Comparison of ENCODE assay signal across 8 mouse cellular contexts in genomic region chr11:79993356-79994270, GRCm38 (mm10). TPM values are rescaled to one million over a fixed set of nuclear protein-coding genes. Genes with fewer than 3 reads are reported as not detected.
DNase-seq lines count a peak whose midpoint lies in the region; ATAC-seq and TF ChIP-seq lines count a peak whose summit lies in the region.

No protein-coding gene starts in this region.

- peak overlapping the region; percentile 91 for H3K9ac ChIP-seq in kidney, postnatal 0 days (ENCODE audit: low read depth, low read length)
- peak overlapping the region; percentile 98 for H3K9ac ChIP-seq in MEL (ENCODE audit: control insufficient read depth, low read depth, low read length, poor library complexity, severe bottlenecking)
- peak overlapping the region; percentile 95 for H3K9ac ChIP-seq in embryonic facial prominence, embryonic 13.5 days
- peak overlapping the region; percentile 90 for H3K9ac ChIP-seq in hindbrain, embryonic 16.5 days (ENCODE audit: low read depth, low read length)

- TF ChIP-seq EP300 in MEL (IDR thresholded peaks at IDR 0.05; ENCODE audit: low read depth in 1 of 2, low read length in 2 of 2): no peak

- TF ChIP-seq CTCF in kidney, postnatal 0 days (IDR thresholded peaks at IDR 0.05; ENCODE audit: low read depth): no peak
- no peak for TF ChIP-seq CTCF in MEL (IDR thresholded peaks at IDR 0.05 in 2 of 3, conservative IDR thresholded peaks at IDR 0.05 in 1 of 3; ENCODE audit: control insufficient read depth in 1 of 3, insufficient read depth in 1 of 3, low read depth in 2 of 3, low read length in 3 of 3, poor library complexity in 1 of 3, severe bottlenecking in 1 of 3)

- no peak for TF ChIP-seq RAD21 in MEL (IDR thresholded peaks at IDR 0.05; ENCODE audit: low read depth, low read length)

- DNase-seq in kidney, postnatal 0 days (ENCODE audit: low spot score): peak; percentile 36
- DNase-seq in kidney, postnatal 4 days: no peak
- DNase-seq in MEL (ENCODE audit: low read depth, low spot score): peak; percentile 76
- peak; percentile 5 for DNase-seq in lung, postnatal 25 days (ENCODE audit: low spot score)
- DNase-seq in thymus, postnatal 14 days: peak; percentile 64
- no peak for DNase-seq in adrenal gland, postnatal 4 days (ENCODE audit: low spot score in 2 of 2)

- H3K4me3 ChIP-seq in kidney, postnatal 0 days (replicated peaks; ENCODE audit: low read depth, low read length): peak overlapping the region; percentile 97
- H3K4me3 ChIP-seq in MEL (ENCODE audit: control insufficient read depth in 1 of 2, insufficient read depth in 1 of 2, low read depth in 2 of 2, low read length in 2 of 2): peak overlapping the region; percentile 85 to 86
- H3K4me3 ChIP-seq in embryonic facial prominence, embryonic 13.5 days: peak overlapping the region; percentile 98
- H3K4me3 ChIP-seq in hindbrain, embryonic 16.5 days (ENCODE audit: low read length): peak overlapping the region; percentile 86

- H3K4me2 ChIP-seq in kidney, postnatal 0 days (ENCODE audit: low read length): peak overlapping the region; percentile 79
- peak overlapping the region; percentile 63 for H3K4me2 ChIP-seq in embryonic facial prominence, embryonic 13.5 days
- peak overlapping the region; percentile 80 for H3K4me2 ChIP-seq in hindbrain, embryonic 16.5 days (ENCODE audit: low read length)

- no peaks in the 10 kb centered on the region for H3K27me3 ChIP-seq in kidney, postnatal 0 days (ENCODE audit: insufficient read depth, low read length)
- H3K27me3 ChIP-seq in MEL (ENCODE audit: control insufficient read depth in 1 of 2, insufficient read depth in 2 of 2, low read length in 2 of 2): no peaks in the 10 kb centered on the region
- no peaks in the 10 kb centered on the region for H3K27me3 ChIP-seq in embryonic facial prominence, embryonic 13.5 days
- no peaks in the 10 kb centered on the region for H3K27me3 ChIP-seq in hindbrain, embryonic 16.5 days (replicated peaks; ENCODE audit: control insufficient read depth, insufficient read depth, low read length)

- no peak for TF ChIP-seq POLR2A in MEL (IDR thresholded peaks at IDR 0.05; ENCODE audit: control insufficient read depth in 1 of 2, insufficient read depth in 1 of 2, low read depth in 1 of 2, low read length in 2 of 2, poor library complexity in 1 of 2)

- H3K79me2 ChIP-seq in MEL (ENCODE audit: control insufficient read depth, insufficient read depth, low read length, poor library complexity): peaks cover 27% of the 10 kb centered on the region

- H3K36me3 ChIP-seq in kidney, postnatal 0 days (ENCODE audit: insufficient read depth, low read length): peaks cover 4% of the 10 kb centered on the region; the same call in 1 of the 2 replicates
- peaks cover 23 to 26% of the 10 kb centered on the region in 2 experiments for H3K36me3 ChIP-seq in MEL (ENCODE audit: control insufficient read depth in 1 of 2, insufficient read depth in 2 of 2, low read length in 2 of 2)
- H3K36me3 ChIP-seq in embryonic facial prominence, embryonic 13.5 days: peaks cover 14% of the 10 kb centered on the region
- H3K36me3 ChIP-seq in hindbrain, embryonic 16.5 days (ENCODE audit: control insufficient read depth, insufficient read depth, low read length): no peaks in the 10 kb centered on the region

- 1% methylated on average over 58 of the region's 74 CpGs for WGBS in kidney, postnatal 0 days
- under 1% methylated on average over 54 of the region's 74 CpGs for WGBS in embryonic facial prominence, embryonic 13.5 days
- whole genome bisulfite sequencing in hindbrain, embryonic 16.5 days: under 1% methylated on average over 56 of the region's 74 CpGs

- no peaks in the 10 kb centered on the region for H3K9me3 ChIP-seq in kidney, postnatal 0 days (replicated peaks; ENCODE audit: low read length)
- no peaks in the 10 kb centered on the region for H3K9me3 ChIP-seq in MEL (replicated peaks; ENCODE audit: insufficient read depth, low read length)
- H3K9me3 ChIP-seq in embryonic facial prominence, embryonic 13.5 days: no peaks in the 10 kb centered on the region
- no peaks in the 10 kb centered on the region for H3K9me3 ChIP-seq in hindbrain, embryonic 16.5 days (ENCODE audit: control insufficient read depth, low read length)

- H3K4me1 ChIP-seq in kidney, postnatal 0 days (replicated peaks; ENCODE audit: insufficient read depth, low read length): no peaks in the 10 kb centered on the region
- peaks cover 3 to 7% of the 10 kb centered on the region in 2 experiments; a peak in 3 of 4 replicates for H3K4me1 ChIP-seq in MEL (ENCODE audit: control insufficient read depth in 1 of 2, insufficient read depth in 2 of 2, low read length in 2 of 2)
- H3K4me1 ChIP-seq in embryonic facial prominence, embryonic 13.5 days: peaks cover 3% of the 10 kb centered on the region; the same call in 1 of the 2 replicates
- no peaks in the 10 kb centered on the region; the same call in 1 of the 2 replicates for H3K4me1 ChIP-seq in hindbrain, embryonic 16.5 days (ENCODE audit: control insufficient read depth, insufficient read depth, low read depth, low read length)

- peak; percentile 62 for ATAC-seq in kidney, postnatal 0 days (replicated peaks; ENCODE audit: low FRiP score, low read depth)
- ATAC-seq in embryonic facial prominence, embryonic 13.5 days (ENCODE audit: insufficient number of reproducible peaks, insufficient read depth, low FRiP score, low TSS enrichment, low read depth): no peak; the same call in 1 of the 2 replicates
- peak; percentile 63 for ATAC-seq in hindbrain, embryonic 16.5 days

- peak overlapping the region; percentile 98 for H3K27ac ChIP-seq in kidney, postnatal 0 days
- H3K27ac ChIP-seq in MEL (ENCODE audit: control insufficient read depth, low read depth, low read length): peak overlapping the region; percentile 99
- peak overlapping the region; percentile 99 for H3K27ac ChIP-seq in embryonic facial prominence, embryonic 13.5 days
- H3K27ac ChIP-seq in hindbrain, embryonic 16.5 days (ENCODE audit: low read depth, low read length): peak overlapping the region; percentile 99

TF ChIP-seq in MEL, 35 proteins besides CTCF, POLR2A, EP300 and RAD21:
- TF ChIP-seq MXI1 (IDR thresholded peaks at IDR 0.05; ENCODE audit: low read depth, low read length) (peak; percentile 26; the same call in 1 of the 2 replicates), GATA1 (IDR thresholded peaks at IDR 0.05; ENCODE audit: low read depth, low read length) (no peak), CHD1 (IDR thresholded peaks at IDR 0.05; ENCODE audit: low read depth, low read length) (peak; percentile 90; the same call in 1 of the 2 replicates), TBP (IDR thresholded peaks at IDR 0.05; ENCODE audit: low read depth, low read length) (no peak), ETS1 (IDR thresholded peaks at IDR 0.05; ENCODE audit: low read depth, low read length) (no peak), USF2 (IDR thresholded peaks at IDR 0.05; ENCODE audit: borderline replicate concordance in 1 of 2, insufficient read depth in 1 of 2, low read depth in 1 of 2, low read length in 2 of 2) (no peak), NRF1 (IDR thresholded peaks at IDR 0.05; ENCODE audit: insufficient read depth, low read depth, low read length, poor library complexity, severe bottlenecking) (no peak), TAL1 (IDR thresholded peaks at IDR 0.05; ENCODE audit: low read length) (no peak), RCOR1 (IDR thresholded peaks at IDR 0.05; ENCODE audit: low read depth, low read length) (0 out of 2 replicates have a peak, but pooled peaks have one; percentile 7), MAZ (IDR thresholded peaks at IDR 0.05; ENCODE audit: low read depth, low read length) (no peak; the same call in 1 of the 2 replicates), SIN3A (IDR thresholded peaks at IDR 0.05; ENCODE audit: low read length) (peak; percentile 16; the same call in 1 of the 2 replicates), ZMIZ1 (IDR thresholded peaks at IDR 0.05; ENCODE audit: low read depth, low read length) (no peak), MYB (IDR thresholded peaks at IDR 0.05; ENCODE audit: low read depth, low read length) (no peak), UBTF (IDR thresholded peaks at IDR 0.05; ENCODE audit: borderline replicate concordance, insufficient read depth, low read depth, low read length) (0 out of 2 replicates have a peak, but pooled peaks have one; percentile 67), ZNF384 (IDR thresholded peaks at IDR 0.05; ENCODE audit: low read depth, low read length) (no peak), MAFK (IDR thresholded peaks at IDR 0.05; ENCODE audit: borderline replicate concordance, low read depth, low read length) (no peak), MAX (IDR thresholded peaks at IDR 0.05; ENCODE audit: low read length) (0 out of 2 replicates have a peak, but pooled peaks have one; percentile 20), BHLHE40 (IDR thresholded peaks at IDR 0.05; ENCODE audit: borderline replicate concordance, low read depth, low read length) (no peak)

RNA-seq across cellular contexts. Expression of gene Suz12, which starts 0.7 kb away (rescaled TPM):
- 14.5 and 15.2 TPM in 2 replicates for polyA plus RNA-seq in kidney, postnatal 0 days (2015; fragmentation: Nextera tagmentation; extraction: Ambion mirVana)
- total RNA-seq in MEL (2012; rRNA removed): 33.2 and 35.6 TPM in 2 replicates
- polyA plus RNA-seq in MEL (2012; ENCODE audit: insufficient read depth in 1 of 2, insufficient read length in 2 of 2, low read depth in 1 of 2, low replicate concordance in 2 of 2, missing spikeins in 1 of 2): 100 to 1,000 TPM in 1 of 2 experiments, 10 to 100 TPM in 1; 43.9 to 191 TPM
- 24.3 and 28.7 TPM in 2 replicates for polyA plus RNA-seq in embryonic facial prominence, embryonic 13.5 days (2015; fragmentation: Nextera tagmentation; extraction: Ambion mirVana)
- polyA plus RNA-seq in hindbrain, embryonic 16.5 days (2015; fragmentation: Nextera tagmentation; extraction: Ambion mirVana): 9.3 and 9.9 TPM in 2 replicates
- total RNA-seq in adrenal gland, postnatal 4 days (2021): 10 to 100 TPM; 80.8 to 83.1 TPM

RNA-seq across cellular contexts. Expression of gene Utp6, which starts 31.4 kb away (rescaled TPM):
- 33.1 and 34.7 TPM in 2 replicates for polyA plus RNA-seq in kidney, postnatal 0 days (2015; fragmentation: Nextera tagmentation; extraction: Ambion mirVana)
- total RNA-seq in MEL (2012; rRNA removed): 93.8 and 97.9 TPM in 2 replicates
- polyA plus RNA-seq in MEL (2012; ENCODE audit: insufficient read depth in 1 of 2, insufficient read length in 2 of 2, low read depth in 1 of 2, low replicate concordance in 2 of 2, missing spikeins in 1 of 2): 10 to 100 TPM in 1 of 2 experiments, not detected in 1; 88.6 TPM
- polyA plus RNA-seq in embryonic facial prominence, embryonic 13.5 days (2015; fragmentation: Nextera tagmentation; extraction: Ambion mirVana): 61.3 and 64.6 TPM in 2 replicates
- 37.3 and 39.9 TPM in 2 replicates for polyA plus RNA-seq in hindbrain, embryonic 16.5 days (2015; fragmentation: Nextera tagmentation; extraction: Ambion mirVana)
- total RNA-seq in adrenal gland, postnatal 4 days (2021): 10 to 100 TPM; 35.3 to 39.7 TPM

Comparison
In these comparisons a context has a peak if more than half of its experiments do, and no peak if none do; other contexts are left out.
1. DNase-seq: peak in kidney, postnatal 0 days (single experiment), MEL (single experiment), lung, postnatal 25 days (single experiment) and thymus, postnatal 14 days (single experiment); none in kidney, postnatal 4 days (0 of 2) and adrenal gland, postnatal 4 days (0 of 2).
2. Peak in every context shown above with its lines, with median percentiles within 50 percentile points of each other: H3K27ac ChIP-seq, H3K4me2 ChIP-seq, H3K4me3 ChIP-seq and H3K9ac ChIP-seq.